Mouse (Mus musculus): ENCODE measurements around the gene Prkaa1.

The Prkaa1 gene

GRCm38 (mm10) chr15:5143361-5144020 is at the start of gene Prkaa1:
TSS of gene Prkaa1 (plus strand) at chr15:5143861.
- DNase-seq (ENCODE audit: low spot score) = peak; percentile 72

GRCm38 (mm10) chr15:5095534-5096301 is 47.9 kb upstream of the Prkaa1 start:
- DNase-seq (ENCODE audit: low spot score) = no peak

- no peak for DNase-seq (ENCODE audit: low spot score)
These were observed 46.3 kb upstream of the Prkaa1 start for GRCm38 (mm10) chr15:5097376-5097775.

GRCm38 (mm10) chr15:5102312-5102711 is 41.3 kb upstream of the Prkaa1 start:
- no peak for DNase-seq (ENCODE audit: low spot score)

- no peak for DNase-seq (ENCODE audit: low spot score)
These were observed 37.8 kb upstream of the Prkaa1 start for GRCm38 (mm10) chr15:5105891-5106290.

- no peak for DNase-seq (ENCODE audit: low spot score)
These were observed 37.4 kb upstream of the Prkaa1 start for GRCm38 (mm10) chr15:5106293-5106692.

- DNase-seq (ENCODE audit: low spot score) = no peak
These were observed 35.7 kb upstream of the Prkaa1 start, which contains the start of gene Card6 for GRCm38 (mm10) chr15:5107686-5108654. TSS of gene Card6 (minus strand) at chr15:5108539.

GRCm38 (mm10) chr15:5108655-5109040 is 35.0 kb upstream of the Prkaa1 start:
- no peak for DNase-seq (ENCODE audit: low spot score)

- no peak for DNase-seq (ENCODE audit: low spot score)
These were observed 31.0 kb upstream of the Prkaa1 start for GRCm38 (mm10) chr15:5112651-5113050.

- no peak for DNase-seq (ENCODE audit: low spot score)
These were observed 28.5 kb upstream of the Prkaa1 start for GRCm38 (mm10) chr15:5115173-5115572.

GRCm38 (mm10) chr15:5116270-5117030 is 27.2 kb upstream of the Prkaa1 start, which contains the start of gene Rpl37:
TSS of gene Rpl37 (plus strand) at chr15:5116645.
- peak; percentile 98 for DNase-seq (ENCODE audit: low spot score)

- no peak for DNase-seq (ENCODE audit: low spot score)
These were observed 26.5 kb upstream of the Prkaa1 start for GRCm38 (mm10) chr15:5117031-5117601.

GRCm38 (mm10) chr15:5118626-5119025 is 25.0 kb upstream of the Prkaa1 start:
- no peak for DNase-seq (ENCODE audit: low spot score)

GRCm38 (mm10) chr15:5119192-5119591 is 24.5 kb upstream of the Prkaa1 start:
- DNase-seq (ENCODE audit: low spot score) = no peak

- DNase-seq (ENCODE audit: low spot score) = no peak
These were observed 24.0 kb upstream of the Prkaa1 start for GRCm38 (mm10) chr15:5119707-5120106.

- no peak for DNase-seq (ENCODE audit: low spot score)
These were observed 21.9 kb upstream of the Prkaa1 start for GRCm38 (mm10) chr15:5121535-5122313.

- no peak for DNase-seq (ENCODE audit: low spot score)
These were observed 17.2 kb upstream of the Prkaa1 start for GRCm38 (mm10) chr15:5126456-5126855.

GRCm38 (mm10) chr15:5127487-5127886 is 16.2 kb upstream of the Prkaa1 start:
- no peak for DNase-seq (ENCODE audit: low spot score)

- no peak for DNase-seq (ENCODE audit: low spot score)
These were observed 15.3 kb upstream of the Prkaa1 start for GRCm38 (mm10) chr15:5128176-5128940.

All from urinary bladder, postnatal 25 days (tissue).